Mouse (Mus musculus) ES-E14 (cell line): ENCODE data around the gene Smyd2. TPM values are rescaled to one million over a fixed set of nuclear protein-coding genes. Genes with fewer than 3 reads are reported as not detected.

Experiments used
- DNase-seq: peaks from one replicate; pipeline ENCODE4 v3.0.0-alpha.2; 2013; ENCODE audit warnings: low read depth, low spot score
- H3K27ac ChIP-seq: 2 replicates; pipeline ENCODE4 v1.5.1; 2012; ENCODE audit warnings: low read depth, mild to moderate bottlenecking, low read length, moderate library complexity, mixed read lengths; ENCODE audit not compliant: poor library complexity, insufficient read depth, severe bottlenecking
- H3K36me3 ChIP-seq: 2 replicates; pipeline ENCODE4 v1.6.1; 2012; ENCODE audit warnings: mild to moderate bottlenecking, low read length, moderate library complexity, mixed read lengths; ENCODE audit not compliant: control insufficient read depth, poor library complexity, insufficient read depth, severe bottlenecking
- H3K4me1 ChIP-seq, 2 experiments: fragments of 150-350 bp in 1 of 2; sonication (generic) in 1 of 2; 2 replicates each; pipeline ENCODE4 v1.6.1; 2012; ENCODE audit warnings: low read length in 2 of 2, mild to moderate bottlenecking in 1 of 2, mixed read lengths in 1 of 2; ENCODE audit not compliant: control insufficient read depth in 2 of 2, insufficient read depth in 2 of 2, poor library complexity in 1 of 2
- H3K4me3 ChIP-seq, 2 experiments: fragments of 150-350 bp in 1 of 2; sonication (generic) in 1 of 2; 2 replicates each; pipeline ENCODE4 v1.5.1; 2012; ENCODE audit warnings: low read length in 2 of 2, low read depth in 1 of 2, mild to moderate bottlenecking in 1 of 2, mixed read lengths in 1 of 2; ENCODE audit not compliant: insufficient read depth in 1 of 2, poor library complexity in 1 of 2, severe bottlenecking in 1 of 2
- H3K9ac ChIP-seq: 2 replicates; pipeline ENCODE4 v1.6.1; 2012; ENCODE audit warnings: low read depth, mild to moderate bottlenecking, low read length, mixed read lengths; ENCODE audit not compliant: poor library complexity, insufficient read depth, severe bottlenecking
- H3K9me3 ChIP-seq: fragments of 150-350 bp; sonication (generic); 2 replicates; pipeline ENCODE4 v1.6.1; 2012; ENCODE audit warnings: low read depth, mild to moderate bottlenecking, low read length; ENCODE audit not compliant: control insufficient read depth, insufficient read depth
- CHD2 ChIP-seq: IDR thresholded peaks from 2 replicates; pipeline ENCODE4 v1.6.1; 2014; ENCODE audit warnings: mild to moderate bottlenecking, low read depth, low read length, inconsistent platforms
- HCFC1 ChIP-seq: IDR thresholded peaks from 2 replicates; pipeline ENCODE4 v1.6.1; 2012; ENCODE audit warnings: low read length, inconsistent platforms, borderline replicate concordance; ENCODE audit not compliant: insufficient read depth
- MAFK ChIP-seq: IDR thresholded peaks from 2 replicates; pipeline ENCODE4 v1.6.1; 2014; ENCODE audit warnings: mild to moderate bottlenecking, low read depth, low read length, inconsistent platforms; ENCODE audit not compliant: insufficient read depth
- ZC3H11A ChIP-seq: IDR thresholded peaks from 2 replicates; pipeline ENCODE4 v1.6.1; 2012; ENCODE audit warnings: low read depth, mild to moderate bottlenecking, inconsistent platforms, low read length, borderline replicate concordance
- ZNF384 ChIP-seq: IDR thresholded peaks from 2 replicates; pipeline ENCODE4 v1.6.1; 2012; ENCODE audit warnings: low read depth, low read length, inconsistent platforms
- in situ Hi-C, 2 experiments: fragments of 600-800 bp; cut with MboI; formaldehyde crosslinking; loops; one replicate each; pipeline ENCODE4 v1.15.1; 2025; ENCODE audit warnings: low sequenced_read_pairs in 2 of 2, inconsistent platforms in 1 of 2; ENCODE audit not compliant: unreplicated experiment in 2 of 2
- total RNA-seq: library from RNA; depleted of rRNA; stranded (reverse); fragments of 300-350 nt; gene quantifications from 2 replicates; pipeline ENCODE4 v1.2.3, GENCODE M21; 2012

Gene Smyd2
- total RNA-seq, 1 experiment, result 64.4 TPM

- no peaks in the 10 kb centered on the region for H3K36me3 ChIP-seq
- H3K9ac ChIP-seq, result no peak overlapping the region
- TF ChIP-seq HCFC1, result no peak
- TF ChIP-seq MAFK, result no peak
- TF ChIP-seq CHD2, result no peak
- no peak for TF ChIP-seq ZC3H11A
- TF ChIP-seq ZNF384, result no peak
- DNase-seq, result no peak
- in situ Hi-C loops, result loop anchor here in 1 of 2 experiments (10.0 kb wide), 1 partner anchor 242 kb away; no protein-coding TSS in a partner anchor
- H3K27ac ChIP-seq, result no peak overlapping the region
- no peaks in the 10 kb centered on the region for H3K4me1 ChIP-seq
- no peaks in the 10 kb centered on the region for H3K9me3 ChIP-seq
- H3K4me3 ChIP-seq, result no peak overlapping the region
Observed at GRCm38 (mm10) chr1:189936436-189937105, 14.4 kb upstream of the Smyd2 start.

GRCm38 (mm10) chr1:189933480-189934202 is 11.5 kb upstream of the Smyd2 start:
- DNase-seq, result no peak
- Histone ChIP-seq H3K27ac (no peak overlapping the region), H3K36me3 (no peaks in the 10 kb centered on the region), H3K9ac (no peak overlapping the region), H3K4me1 (no peaks in the 10 kb centered on the region), H3K4me3 (no peak overlapping the region), H3K9me3 (no peaks in the 10 kb centered on the region)
- no peak for TF ChIP-seq ZNF384
- no peak for TF ChIP-seq ZC3H11A
- no peak for TF ChIP-seq CHD2
- no peak for TF ChIP-seq HCFC1
- TF ChIP-seq MAFK, result no peak
- in situ Hi-C loops, result loop anchor here in 1 of 2 experiments (10.0 kb wide), 1 partner anchor 239 kb away; no protein-coding TSS in a partner anchor

GRCm38 (mm10) chr1:189932976-189933375 is 10.8 kb upstream of the Smyd2 start:
- no peak for DNase-seq
- Histone ChIP-seq H3K27ac (no peak overlapping the region), H3K9ac (no peak overlapping the region), H3K4me1 (no peaks in the 10 kb centered on the region), H3K9me3 (no peaks in the 10 kb centered on the region), H3K36me3 (no peaks in the 10 kb centered on the region), H3K4me3 (no peak overlapping the region)
- TF ChIP-seq ZC3H11A (no peak), HCFC1 (no peak)
- in situ Hi-C loops, result loop anchor here in 1 of 2 experiments (10.0 kb wide), 1 partner anchor 238 kb away; no protein-coding TSS in a partner anchor

GRCm38 (mm10) chr1:189932190-189932589 is 10.0 kb upstream of the Smyd2 start:
- Histone ChIP-seq H3K9ac (no peak overlapping the region), H3K4me1 (no peaks in the 10 kb centered on the region), H3K27ac (no peak overlapping the region), H3K4me3 (no peak overlapping the region), H3K9me3 (no peaks in the 10 kb centered on the region), H3K36me3 (no peaks in the 10 kb centered on the region)
- DNase-seq, result no peak
- TF ChIP-seq CHD2 (no peak), HCFC1 (no peak), MAFK (no peak), ZC3H11A (no peak), ZNF384 (no peak)
- in situ Hi-C loops, result loop anchor here in 1 of 2 experiments (10.0 kb wide), 1 partner anchor 237 kb away; no protein-coding TSS in a partner anchor
